Comparison of ENCODE assay signal across 18 mouse cellular contexts in genomic region chr13:92665008-92665407, GRCm38 (mm10).
"Had no signal": no experiment of that assay in that cellular context is flagged by ENCODE, and none has a peak within 500 bp of the region (broad histone marks: within the 10 kb centered on the region; RNA-seq: fewer than 3 reads in every experiment).

No protein-coding gene starts in this region.

- H3K4me1 ChIP-seq: midbrain, embryonic 12.5 days; neural tube, embryonic 12.5 days had no signal

- H3K9ac ChIP-seq: limb, embryonic 13.5 days; liver, embryonic 14.5 days; midbrain, embryonic 12.5 days; neural tube, embryonic 12.5 days; stomach, embryonic 15.5 days had no signal

- ATAC-seq: intestine, postnatal 0 days; midbrain, embryonic 16.5 days had no signal

- H3K9me3 ChIP-seq: limb, embryonic 13.5 days; midbrain, embryonic 12.5 days; neural tube, embryonic 12.5 days; stomach, embryonic 15.5 days had no signal

- H3K4me3 ChIP-seq: limb, embryonic 13.5 days; midbrain, embryonic 12.5 days; neural tube, embryonic 12.5 days; stomach, embryonic 15.5 days had no signal

- H3K27ac ChIP-seq: kidney, postnatal 0 days; limb, embryonic 13.5 days; liver, embryonic 14.5 days; midbrain, embryonic 12.5 days; neural tube, embryonic 12.5 days; stomach, embryonic 15.5 days had no signal

- H3K4me2 ChIP-seq: limb, embryonic 13.5 days; midbrain, embryonic 12.5 days; neural tube, embryonic 12.5 days; stomach, embryonic 15.5 days had no signal

- H3K36me3 ChIP-seq: limb, embryonic 13.5 days; midbrain, embryonic 12.5 days had no signal

- H3K27me3 ChIP-seq: limb, embryonic 13.5 days; midbrain, embryonic 12.5 days; neural tube, embryonic 12.5 days; stomach, embryonic 15.5 days had no signal

- DNase-seq: kidney, adult 9 months; kidney, postnatal 36 days; layer of hippocampus, postnatal 36 days; left cerebral cortex, postnatal 4 days; lung, adult 2 months; lung, postnatal 10 days; lung, postnatal 4 days; right cerebral cortex, postnatal 4 days; thymus, adult 2 months; thymus, postnatal 25 days had no signal
